Mouse (Mus musculus) cortical plate, adult 2 months (tissue): ENCODE data around the gene Cap2.

Source experiments
- CTCF ChIP-seq: fragments of 200-500 bp; IDR thresholded peaks from 2 replicates; pipeline ENCODE4 v1.5.1; 2011; ENCODE audit warnings: mild to moderate bottlenecking, control low read depth, low read length; ENCODE audit not compliant: insufficient read depth; ENCODE audit errors: extremely low read depth
- POLR2A ChIP-seq: fragments of 200-500 bp; IDR thresholded peaks from 2 replicates; pipeline ENCODE4 v1.6.1; 2011; ENCODE audit warnings: mild to moderate bottlenecking, low read length, control low read depth; ENCODE audit not compliant: insufficient read depth; ENCODE audit errors: extremely low read depth

DNA sequence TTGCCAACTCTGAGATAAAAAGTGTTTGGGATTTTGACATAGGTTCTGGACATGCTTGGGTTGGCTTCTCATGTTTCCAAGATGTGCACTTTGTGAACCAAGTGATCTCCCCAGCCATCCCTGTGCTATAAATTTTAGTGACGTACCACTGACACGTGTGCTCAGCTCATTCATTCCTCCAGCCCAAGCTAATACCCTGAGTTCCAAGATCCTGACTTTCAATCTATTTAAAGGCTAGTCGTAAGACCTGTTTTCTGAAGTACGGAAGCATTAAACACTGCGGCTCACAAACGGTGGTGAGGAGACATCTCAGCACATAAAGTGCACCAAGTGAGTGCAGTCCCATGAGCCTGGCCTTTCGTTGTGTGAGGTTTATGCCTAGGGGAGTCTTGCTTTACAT is 6.3 kb downstream of the Cap2 start:
- TF ChIP-seq CTCF (no peak), POLR2A (no peak)
